Mouse (Mus musculus) liver, adult (tissue): ENCODE results near the gene Myo5a.

Experiments
- GATA4 ChIP-seq: IDR thresholded peaks from 2 replicates; pipeline ENCODE4 v1.6.1; 2014; ENCODE audit warnings: mild to moderate bottlenecking, low read length; ENCODE audit not compliant: insufficient replicate concordance

Gene Myo5a

DNA sequence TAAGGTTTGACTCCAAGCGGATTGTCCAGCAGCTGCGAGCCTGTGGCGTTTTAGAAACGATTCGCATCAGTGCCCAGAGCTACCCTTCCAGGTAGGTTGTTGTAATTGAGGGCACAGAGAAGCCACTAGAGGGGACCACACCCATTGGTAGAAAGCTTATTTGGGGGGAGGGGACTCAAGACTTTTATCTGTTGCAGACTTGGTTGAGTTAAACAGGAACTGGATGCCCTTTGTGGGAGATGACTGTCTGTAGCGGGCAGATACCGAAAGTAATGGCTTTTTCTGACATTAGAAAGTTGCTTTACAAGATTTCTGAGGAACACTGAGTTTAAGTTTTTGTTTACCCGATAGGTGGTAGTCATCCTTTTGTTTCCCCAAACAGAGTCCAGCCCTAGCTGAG lies 200.7 kb downstream of the Myo5a start:
- no peak for TF ChIP-seq GATA4
